Mouse (Mus musculus) G1E (cell line): ENCODE data around the gene Vstm4.

Experiments used
- CTCF ChIP-seq: IDR thresholded peaks from 2 replicates; pipeline ENCODE4 v1.5.1; 2012; ENCODE audit warnings: low read depth, low read length, inconsistent platforms, mixed read lengths
- GATA1 ChIP-seq: IDR thresholded peaks from 2 replicates; pipeline ENCODE4 v1.6.1; 2012; ENCODE audit warnings: borderline replicate concordance, low read length, inconsistent platforms, mixed read lengths
- POLR2AphosphoS5 ChIP-seq: IDR thresholded peaks from 2 replicates; pipeline ENCODE4 v1.6.1; 2012; ENCODE audit warnings: low read depth, low read length, inconsistent platforms; ENCODE audit not compliant: insufficient replicate concordance
- TAL1 ChIP-seq: conservative IDR thresholded peaks from 2 replicates; pipeline ENCODE4 v1.6.1; 2012; ENCODE audit warnings: low read depth, low read length, inconsistent platforms, mixed read lengths

DNA sequence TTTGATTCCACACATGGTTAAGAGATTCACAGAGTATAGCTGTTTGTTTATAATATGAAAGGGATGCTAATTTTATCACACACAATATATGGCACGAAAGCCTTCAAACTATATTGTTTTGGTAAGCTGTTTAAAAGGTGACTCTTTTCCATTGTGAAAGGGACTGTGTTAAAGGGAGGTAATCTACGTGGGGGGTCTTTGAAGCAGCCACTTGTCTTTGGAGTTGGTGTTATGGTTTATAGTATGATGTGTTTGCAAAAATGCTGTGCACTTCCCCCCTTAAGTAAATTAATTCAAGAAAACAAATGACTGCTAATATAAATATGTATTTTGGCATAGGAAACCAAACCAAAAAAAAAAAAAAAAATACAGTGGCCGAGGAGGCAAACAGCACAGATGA lies 8.8 kb downstream of the Vstm4 start:
- TF ChIP-seq CTCF, result no peak
- TF ChIP-seq GATA1, result no peak
- no peak for TF ChIP-seq TAL1
- no peak for TF ChIP-seq POLR2AphosphoS5
